Mouse (Mus musculus): ENCODE results near the gene Tgfb1. TPM values are rescaled to one million over a fixed set of nuclear protein-coding genes. Genes with fewer than 3 reads are reported as not detected.
"Not testable (repeated sequence)": the region's sequence is repeated elsewhere in the genome, so short reads cannot be mapped to it uniquely, and the experiment has no call there.

Gene Tgfb1
- total RNA-seq, 2 experiments from 2014 or later, result 10.9 to 11.1 TPM

DNA sequence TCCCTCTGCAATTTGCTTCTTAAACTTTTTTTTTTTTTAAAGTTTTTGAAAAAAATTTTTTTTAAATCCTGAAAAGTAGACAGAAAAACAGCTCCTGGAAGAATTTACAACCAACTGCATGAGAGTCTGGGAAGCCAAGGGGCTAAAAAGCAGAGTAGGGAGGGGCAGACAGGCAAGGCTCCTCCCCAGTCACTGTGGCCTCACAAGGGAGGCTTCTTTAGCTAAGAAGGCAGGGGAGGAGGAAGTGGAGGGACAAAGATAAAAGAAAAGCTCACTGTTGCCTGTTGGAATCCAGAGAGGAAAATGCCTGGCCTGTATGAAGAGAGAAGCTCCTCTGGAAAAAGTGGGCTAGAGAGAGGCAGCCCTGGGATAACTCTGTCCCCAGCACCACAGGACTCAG is 35.0 kb downstream of the Tgfb1 start:
- intact Hi-C loops (cut with DNase I); DNase-seq (ENCODE audit: low spot score in 2 of 2): not testable (repeated sequence)

DNA sequence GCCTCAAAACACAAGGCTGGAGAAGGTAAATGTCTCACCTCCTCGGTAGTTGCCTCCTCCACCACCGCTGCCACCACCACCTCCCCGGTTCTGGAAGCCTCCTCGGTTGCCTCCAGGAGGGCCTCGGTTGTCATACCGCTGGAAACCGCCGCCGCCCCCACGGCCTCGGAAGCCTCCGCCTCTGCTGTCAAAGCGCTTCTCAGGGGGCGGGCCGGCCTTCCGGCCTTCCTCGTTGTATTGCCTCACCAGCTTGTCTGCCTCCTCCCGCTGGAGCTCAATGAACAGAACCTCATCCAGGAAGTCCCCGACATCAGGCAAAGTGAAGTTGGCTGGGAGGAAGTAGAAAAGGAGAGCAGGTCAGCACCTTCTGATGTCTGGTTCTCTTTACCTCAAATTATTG is 39.1 kb downstream of the Tgfb1 start:
- DNase-seq (ENCODE audit: low spot score in 2 of 2), result no peak
- intact Hi-C loops (cut with DNase I), result no loop called here

- intact Hi-C loops (cut with DNase I), result no loop called here
- DNase-seq (ENCODE audit: low spot score in 2 of 2), result no peak
Measured at GRCm38 (mm10) chr7:25727800-25728199, 41.0 kb downstream of the Tgfb1 start.

- no peak for DNase-seq (ENCODE audit: low spot score in 2 of 2)
- intact Hi-C loops (cut with DNase I), result no loop called here
Measured at GRCm38 (mm10) chr7:25729396-25729795, 42.6 kb downstream of the Tgfb1 start.

GRCm38 (mm10) chr7:25729862-25730261 is 43.1 kb downstream of the Tgfb1 start:
- intact Hi-C loops (cut with DNase I), result no loop called here
- no peak for DNase-seq (ENCODE audit: low spot score in 2 of 2)

DNA sequence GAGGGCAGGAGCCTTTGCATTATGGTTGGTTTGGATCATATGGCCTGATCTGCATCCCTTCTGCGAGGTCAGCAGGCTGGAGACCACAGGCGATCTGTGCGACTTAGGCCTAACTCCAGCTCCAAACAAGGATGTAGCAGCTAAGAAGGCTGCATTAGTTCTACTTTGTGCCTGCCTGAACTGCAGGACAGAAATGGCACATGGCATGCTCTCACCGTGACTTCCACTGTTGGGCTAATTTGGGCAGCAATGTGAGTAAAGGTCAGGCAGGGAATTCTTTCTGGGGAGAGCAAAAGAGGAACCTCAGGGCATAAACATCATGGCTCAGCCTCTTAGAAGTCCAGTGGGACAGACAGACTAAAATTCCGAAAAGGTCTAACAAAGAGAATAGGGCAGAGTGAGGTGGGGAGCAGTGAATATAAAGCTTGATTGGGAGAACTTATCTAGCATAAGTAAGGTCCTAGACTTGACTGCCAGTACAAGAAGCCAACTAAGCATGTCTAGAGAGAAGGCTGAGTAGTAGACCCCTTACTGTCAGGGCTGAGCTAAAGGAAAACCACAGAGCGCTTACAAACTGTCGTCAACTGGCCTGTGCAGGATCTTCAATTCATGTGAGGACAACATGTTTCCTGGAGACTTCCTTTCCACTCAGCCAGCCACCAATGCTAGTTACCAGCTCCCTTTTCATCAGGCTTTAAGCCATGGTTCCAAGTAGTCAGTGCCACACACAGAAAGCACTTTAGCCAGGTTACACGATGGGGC is 44.7 kb downstream of the Tgfb1 start:
- intact Hi-C loops (cut with DNase I), result no loop called here
- DNase-seq (ENCODE audit: low spot score in 2 of 2), result no peak

GRCm38 (mm10) chr7:25734991-25735390 is 48.2 kb downstream of the Tgfb1 start:
- DNase-seq (ENCODE audit: low spot score in 2 of 2), result no peak

DNA sequence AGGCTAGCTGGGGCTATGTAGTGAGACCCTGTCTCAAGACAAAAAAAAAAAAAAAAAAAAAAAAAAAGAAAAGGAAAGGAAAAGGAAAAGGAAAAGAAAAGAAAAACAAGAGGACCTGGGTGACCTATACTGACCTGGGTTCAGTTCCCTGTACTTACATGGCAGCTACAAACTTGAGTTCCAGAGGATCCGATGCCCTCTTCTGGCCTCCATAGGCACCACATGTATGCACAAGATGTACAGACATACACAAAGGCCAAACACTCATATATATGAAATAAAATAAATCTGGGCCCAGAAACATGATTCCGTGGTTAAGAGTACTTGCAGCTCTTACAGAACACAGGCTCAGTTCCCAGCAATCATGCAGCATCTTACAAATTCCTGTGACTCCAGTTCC is 50.1 kb downstream of the Tgfb1 start:
- intact Hi-C loops (cut with DNase I), result no loop called here
- no peak for DNase-seq (ENCODE audit: low spot score in 2 of 2)

More at GRCm38 (mm10) chr7:25734991-25735390, 48.2 kb downstream of the Tgfb1 start:
- intact Hi-C loops (cut with DNase I), result no loop called here

DNA sequence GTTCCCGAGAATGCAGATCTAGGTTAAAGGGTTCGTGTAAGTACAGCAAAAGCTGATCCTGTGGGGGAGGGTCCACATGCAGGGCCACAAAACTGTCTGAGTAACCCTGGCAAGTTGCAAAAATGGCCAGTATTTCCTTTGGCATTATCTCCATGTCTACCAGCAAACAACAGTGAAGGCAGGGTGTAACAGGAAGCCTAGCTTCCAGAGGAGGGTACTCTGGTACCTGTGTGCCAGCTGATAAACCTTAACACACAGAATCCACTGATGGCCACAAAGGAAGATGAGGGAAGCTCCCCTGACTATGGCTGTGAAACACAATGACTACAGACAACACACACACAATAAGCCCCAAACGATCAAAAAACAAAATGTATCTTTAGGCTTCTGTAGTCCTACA is 51.5 kb downstream of the Tgfb1 start:
- intact Hi-C loops (cut with DNase I), result no loop called here
- DNase-seq (ENCODE audit: low spot score in 2 of 2), result no peak

- no peak for DNase-seq (ENCODE audit: low spot score in 2 of 2)
- intact Hi-C loops (cut with DNase I), result no loop called here
Measured at GRCm38 (mm10) chr7:25746844-25747243, 60.0 kb downstream of the Tgfb1 start.

DNA sequence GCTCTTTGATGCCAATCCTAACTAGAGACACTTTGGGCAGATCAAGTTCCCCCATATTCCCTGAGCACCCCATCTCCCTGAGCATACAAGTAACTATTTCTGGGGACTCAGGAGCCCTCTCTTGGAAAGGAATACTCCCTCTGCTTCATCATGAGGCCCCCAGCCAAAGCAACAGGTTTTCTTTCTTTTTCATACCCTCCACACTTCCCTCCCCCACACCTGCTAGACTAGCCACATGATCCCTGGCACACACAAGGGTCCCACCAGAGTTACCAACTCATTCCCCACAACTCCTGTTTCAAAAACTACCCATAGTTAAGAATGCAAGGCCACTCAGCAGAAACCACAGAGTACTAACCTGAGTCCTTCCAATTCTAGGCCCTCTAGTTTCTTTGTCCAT is 66.3 kb downstream of the Tgfb1 start:
- intact Hi-C loops (cut with DNase I), result no loop called here
- no peak for DNase-seq (ENCODE audit: low spot score in 2 of 2)

- DNase-seq (ENCODE audit: low spot score in 2 of 2), result peak; percentile 24 to 36
- intact Hi-C loops (cut with DNase I), result no loop called here
Measured at GRCm38 (mm10) chr7:25753643-25754438, 67.0 kb downstream of the Tgfb1 start.

- intact Hi-C loops (cut with DNase I), result no loop called here
Measured at GRCm38 (mm10) chr7:25754439-25754737, 67.6 kb downstream of the Tgfb1 start.

More at GRCm38 (mm10) chr7:25754439-25754737, 67.6 kb downstream of the Tgfb1 start:
- no peak for DNase-seq (ENCODE audit: low spot score in 2 of 2)

Other genes starting within 250 kb of the Tgfb1 start
- gene Ceacam1, start 209.4 kb upstream of the Tgfb1 start, total RNA-seq (2021), result 1 to 10 TPM; 2.9 to 3.0 TPM
- under 1 TPM; 0.29 to 0.63 TPM for gene Ceacam2, start 147.1 kb upstream of the Tgfb1 start, total RNA-seq (2021)
- gene Erich4, start 71.1 kb upstream of the Tgfb1 start, total RNA-seq (2021), result not detected
- 10 to 100 TPM; 35.7 to 39.6 TPM for gene Dmac2, start 67.6 kb upstream of the Tgfb1 start, total RNA-seq (2021)
- gene B3gnt8, start 60.3 kb upstream of the Tgfb1 start, total RNA-seq (2021), result 1 to 10 TPM in 1 of 2 experiments, under 1 TPM in 1; 0.91 to 1.0 TPM
- gene Bckdha, start 28.0 kb upstream of the Tgfb1 start, total RNA-seq (2021), result 10 to 100 TPM; 32.0 to 32.7 TPM
- gene Exosc5, start 27.8 kb upstream of the Tgfb1 start, total RNA-seq (2021), result 10 to 100 TPM; 22.6 to 23.9 TPM
- 10 to 100 TPM; 40.2 to 48.8 TPM for gene Tmem91, start 11.8 kb upstream of the Tgfb1 start, total RNA-seq (2021)
- 10 to 100 TPM; 25.5 to 30.1 TPM for gene B9d2, start 6.2 kb upstream of the Tgfb1 start, total RNA-seq (2021)
- gene Ccdc97, start 32.1 kb downstream of the Tgfb1 start, total RNA-seq (2021), result 10 to 100 TPM; 56.2 to 56.7 TPM
- gene Hnrnpul1, start 67.8 kb downstream of the Tgfb1 start, total RNA-seq (2021), result 100 to 1,000 TPM; 102 to 103 TPM
- 10 to 100 TPM; 35.9 to 38.8 TPM for gene Axl, start 101.7 kb downstream of the Tgfb1 start, total RNA-seq (2021)
- 1 to 10 TPM; 3.5 to 4.6 TPM for gene Cyp2s1, start 129.9 kb downstream of the Tgfb1 start, total RNA-seq (2021)
- gene Cyp2b10, start 210.6 kb downstream of the Tgfb1 start, total RNA-seq (2021), result under 1 TPM; 0.27 to 0.44 TPM

All from left cerebral cortex, postnatal 14 days (tissue).